Mouse (Mus musculus): ENCODE measurements around the gene Lima1. TPM values are rescaled to one million over a fixed set of nuclear protein-coding genes. Genes with fewer than 3 reads are reported as not detected.

Gene Lima1
- total RNA-seq, 2 experiments from 2014 or later = 11.0 to 12.1 TPM

DNA sequence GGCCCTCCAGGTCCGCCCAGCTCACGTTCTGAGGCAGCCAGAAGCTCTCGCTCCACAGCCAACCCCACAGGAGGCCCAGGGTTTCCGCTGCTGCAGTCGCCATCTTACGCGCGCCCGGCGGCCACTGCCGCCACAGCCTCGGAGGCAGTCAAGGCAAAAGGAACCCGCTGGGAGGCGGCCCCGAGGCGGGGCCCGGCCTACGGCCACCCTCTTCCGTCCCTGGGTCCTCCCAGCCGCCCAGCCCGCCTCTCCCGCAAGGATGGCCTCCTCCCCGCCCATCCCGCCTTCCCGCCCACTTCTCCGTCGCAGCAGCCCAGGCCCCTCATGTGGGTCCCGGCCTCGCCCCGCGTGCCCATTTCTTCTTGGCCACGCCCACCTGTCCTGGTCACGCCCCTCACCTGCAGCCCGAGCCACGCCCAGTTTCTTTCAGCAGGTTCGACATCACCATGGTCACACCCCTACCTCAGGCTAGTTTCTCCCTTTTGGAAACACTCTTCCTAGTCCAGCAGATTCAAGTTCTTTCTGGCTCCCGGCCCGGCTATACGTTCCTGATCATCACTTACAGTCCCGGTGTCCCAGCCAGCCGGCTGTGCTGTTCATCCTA is 102.9 kb downstream of the Lima1 start:
- peak; percentile 59 for TF ChIP-seq CTCF (conservative IDR thresholded peaks at IDR 0.05)
- peak; percentile 82 to 83 for DNase-seq (ENCODE audit: low spot score in 2 of 2)
- H3K4me3 ChIP-seq = peak overlapping the region; percentile 92
- peak overlapping the region; percentile 93 for H3K27ac ChIP-seq

DNA sequence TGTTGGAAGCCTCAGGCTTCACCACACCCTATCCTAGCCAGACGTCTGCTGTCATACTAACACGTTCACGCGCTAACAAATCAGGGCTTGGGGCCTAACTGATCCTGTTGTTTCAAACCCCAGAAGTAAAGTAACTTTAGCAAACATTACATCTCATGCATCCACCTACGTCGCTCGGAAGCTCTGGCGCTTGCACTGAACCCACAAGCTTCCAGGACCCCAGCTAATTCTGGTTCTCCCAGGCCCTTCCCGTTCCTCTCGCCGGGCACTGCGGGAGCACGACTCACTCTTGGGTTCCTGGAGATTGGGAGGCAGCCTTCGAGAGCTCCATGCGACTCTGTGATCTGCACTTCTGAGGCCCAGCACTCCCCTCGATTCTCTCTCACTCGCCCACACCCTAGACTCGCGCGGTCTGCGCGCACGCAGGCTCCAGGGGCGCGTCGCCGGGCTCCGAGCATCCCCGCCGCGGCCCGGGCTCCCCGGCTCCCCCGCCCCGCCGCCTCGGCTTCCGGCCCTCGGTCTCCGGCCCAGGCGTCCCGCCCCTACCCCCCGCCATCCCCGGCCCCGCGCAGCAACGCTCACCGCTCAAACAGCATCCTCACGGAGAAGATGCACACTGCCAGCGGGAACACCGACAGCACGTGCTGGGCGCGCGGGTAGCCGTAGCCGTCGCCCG is 103.5 kb downstream of the Lima1 start:
- Histone ChIP-seq H3K27ac (peak overlapping the region; percentile 93), H3K4me3 (peak overlapping the region; percentile 92)
- DNase-seq (ENCODE audit: low spot score in 2 of 2) = peak; percentile 26 to 41
- no peak for TF ChIP-seq CTCF (conservative IDR thresholded peaks at IDR 0.05)

DNA sequence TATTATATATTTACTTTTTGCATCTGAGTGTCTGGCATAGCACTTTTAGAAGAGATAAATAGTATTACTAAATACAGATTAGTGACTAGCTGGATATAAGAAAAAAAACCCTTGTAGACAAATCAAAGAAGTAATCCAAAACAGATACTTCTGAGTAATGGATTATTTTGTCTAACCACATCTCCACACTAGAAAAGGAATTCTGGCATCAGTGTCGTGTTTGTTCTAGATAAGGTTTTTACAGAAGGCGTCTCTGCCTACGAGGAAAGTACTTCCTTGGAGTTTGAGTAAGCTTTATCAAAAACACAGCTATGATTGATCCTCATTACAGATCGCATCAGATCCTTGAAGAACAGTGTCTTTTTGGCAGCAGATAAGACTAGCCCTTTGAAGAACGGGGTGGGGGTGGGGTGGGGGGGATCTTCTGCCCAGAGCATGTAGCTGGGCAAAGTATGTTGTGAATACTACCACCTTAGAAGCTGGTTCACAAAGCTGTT is 104.2 kb downstream of the Lima1 start:
- peak overlapping the region; percentile 93 for H3K27ac ChIP-seq
- no peak for TF ChIP-seq CTCF (conservative IDR thresholded peaks at IDR 0.05)
- DNase-seq (ENCODE audit: low spot score in 2 of 2) = no peak
- H3K4me3 ChIP-seq = peak overlapping the region; percentile 92

DNA sequence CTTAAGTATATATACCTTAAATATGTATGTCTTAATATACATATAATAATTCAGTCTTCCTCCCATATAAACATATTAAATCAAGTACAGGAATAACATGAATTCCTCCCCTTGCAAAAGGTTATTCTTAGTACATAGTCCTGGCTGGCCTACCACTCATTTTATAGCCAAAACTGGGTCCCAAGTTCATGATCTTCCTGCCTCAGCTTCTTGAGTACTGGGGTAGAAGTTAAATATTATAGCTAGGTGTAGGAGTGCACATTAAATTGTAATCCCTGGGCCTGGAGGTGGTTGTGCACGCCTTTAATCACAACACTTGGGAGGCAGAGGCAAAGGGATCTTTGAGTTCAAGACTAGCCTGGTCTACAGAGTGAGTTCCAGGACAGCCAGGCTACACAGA is 106.5 kb downstream of the Lima1 start:
- no peak for DNase-seq (ENCODE audit: low spot score in 2 of 2)
- TF ChIP-seq CTCF (conservative IDR thresholded peaks at IDR 0.05) = no peak
- Histone ChIP-seq H3K27ac (no peak overlapping the region), H3K4me3 (no peak overlapping the region)

DNA sequence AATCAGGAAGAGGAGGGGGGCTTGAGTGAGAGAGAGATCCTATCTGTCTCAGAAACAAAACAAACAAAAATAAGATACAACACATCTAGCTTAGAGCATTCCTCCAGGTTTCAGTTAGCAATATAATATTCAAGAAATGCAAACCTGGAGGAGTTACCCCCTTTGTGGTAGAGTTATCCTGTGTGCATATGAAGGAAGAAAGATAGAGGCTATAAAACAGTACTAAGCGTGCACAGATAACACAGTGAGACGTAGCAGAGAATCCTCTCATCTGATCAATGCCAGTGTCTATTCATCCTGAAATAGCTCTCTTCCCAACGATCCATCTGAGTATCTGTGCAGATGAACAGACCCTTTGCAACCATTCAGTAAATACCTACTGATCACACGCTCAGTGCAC is 107.8 kb downstream of the Lima1 start:
- H3K4me3 ChIP-seq = no peak overlapping the region
- TF ChIP-seq CTCF (conservative IDR thresholded peaks at IDR 0.05) = no peak
- DNase-seq (ENCODE audit: low spot score in 2 of 2) = no peak
- H3K27ac ChIP-seq = no peak overlapping the region

DNA sequence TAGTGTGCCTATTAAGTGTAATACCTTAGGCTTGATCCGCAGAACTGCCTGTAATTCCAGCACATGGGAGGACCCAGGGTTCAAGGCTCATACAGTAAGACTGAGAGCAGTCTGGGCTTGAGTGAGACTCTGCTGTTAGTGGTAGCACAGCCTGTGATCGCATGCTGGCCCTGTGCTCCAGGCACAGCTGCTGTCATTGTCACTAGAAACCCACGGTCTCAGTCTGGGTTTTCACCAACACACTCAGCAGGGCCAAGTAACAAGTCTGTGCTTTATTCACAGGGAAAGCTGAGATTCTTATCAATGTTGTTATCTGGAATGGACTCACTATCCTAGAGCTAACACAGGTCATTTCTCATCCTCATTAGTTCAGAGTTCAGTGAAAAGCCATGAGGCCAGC is 121.1 kb downstream of the Lima1 start:
- no peak for TF ChIP-seq CTCF (conservative IDR thresholded peaks at IDR 0.05)
- peak; percentile 8 to 36 for DNase-seq (ENCODE audit: low spot score in 2 of 2)
- no peak overlapping the region for H3K4me3 ChIP-seq
- H3K27ac ChIP-seq = peak overlapping the region; percentile 7; the same call in 1 of the 2 replicates

DNA sequence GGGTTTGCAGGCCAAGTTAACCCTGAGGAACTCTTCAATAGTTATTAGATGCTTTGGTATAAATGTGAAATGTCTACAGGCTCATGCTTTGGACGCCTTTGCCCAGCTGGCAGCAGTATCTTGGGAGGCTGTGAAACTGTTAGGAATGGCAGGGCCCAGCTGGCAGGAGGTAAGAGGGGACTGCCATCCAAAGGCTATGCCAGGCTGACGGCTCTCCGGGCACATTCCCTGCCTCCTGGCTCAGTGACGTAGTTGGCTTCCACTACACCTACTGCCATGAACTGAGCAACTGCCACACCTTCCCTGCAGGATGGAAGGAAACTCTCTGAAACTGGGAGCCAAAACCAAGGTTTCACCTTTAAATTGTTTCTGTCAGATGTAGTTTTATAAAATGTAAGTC is 135.0 kb downstream of the Lima1 start:
- TF ChIP-seq CTCF (conservative IDR thresholded peaks at IDR 0.05) = no peak

DNA sequence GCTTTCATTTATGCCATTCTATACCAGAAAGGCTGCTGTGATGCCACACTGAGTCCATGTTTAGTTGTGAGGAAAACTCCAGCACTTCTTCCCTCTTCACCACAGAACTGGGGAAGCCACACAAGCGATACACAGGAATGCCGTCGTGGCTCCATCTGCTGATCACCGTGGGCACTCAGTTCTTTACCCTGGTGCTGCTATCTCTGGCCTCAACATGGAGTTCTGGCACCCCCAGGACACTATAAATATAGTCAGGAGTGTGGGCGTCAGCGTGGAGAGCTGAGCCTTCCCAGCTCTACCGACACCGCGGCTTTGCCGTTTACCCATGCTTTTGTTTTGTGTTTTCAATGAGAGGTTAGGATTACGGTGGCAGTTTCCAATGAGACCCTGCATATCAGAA is 138.6 kb downstream of the Lima1 start:
- no peak for DNase-seq (ENCODE audit: low spot score in 2 of 2)
- no peak for TF ChIP-seq CTCF (conservative IDR thresholded peaks at IDR 0.05)
- Histone ChIP-seq H3K27ac (no peak overlapping the region), H3K4me3 (no peak overlapping the region)

More for the DNA sequence above, 135.0 kb downstream of the Lima1 start:
- no peak overlapping the region for H3K4me3 ChIP-seq
- H3K27ac ChIP-seq = no peak overlapping the region
- DNase-seq (ENCODE audit: low spot score in 2 of 2) = no peak

DNA sequence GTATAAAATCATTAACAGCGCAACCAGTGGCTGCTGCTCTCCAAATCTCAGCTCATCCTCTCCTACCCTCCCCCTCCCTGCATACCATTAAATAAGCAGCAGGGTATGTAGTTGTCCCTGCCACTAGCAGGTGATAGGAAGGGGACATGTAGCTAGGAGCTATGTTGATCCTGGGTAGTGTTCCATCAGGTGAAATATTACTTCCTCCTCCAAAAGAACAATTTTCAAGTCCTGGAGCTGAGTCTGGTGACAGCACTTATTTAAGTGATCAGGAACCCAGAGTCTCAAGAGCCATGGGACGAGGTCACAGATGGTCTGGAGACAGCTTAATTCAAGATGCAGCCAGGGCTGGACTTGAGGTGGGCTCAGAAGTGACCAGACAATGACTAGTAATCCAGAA is 139.6 kb downstream of the Lima1 start:
- peak; percentile 100 for DNase-seq (ENCODE audit: low spot score in 2 of 2)

DNA sequence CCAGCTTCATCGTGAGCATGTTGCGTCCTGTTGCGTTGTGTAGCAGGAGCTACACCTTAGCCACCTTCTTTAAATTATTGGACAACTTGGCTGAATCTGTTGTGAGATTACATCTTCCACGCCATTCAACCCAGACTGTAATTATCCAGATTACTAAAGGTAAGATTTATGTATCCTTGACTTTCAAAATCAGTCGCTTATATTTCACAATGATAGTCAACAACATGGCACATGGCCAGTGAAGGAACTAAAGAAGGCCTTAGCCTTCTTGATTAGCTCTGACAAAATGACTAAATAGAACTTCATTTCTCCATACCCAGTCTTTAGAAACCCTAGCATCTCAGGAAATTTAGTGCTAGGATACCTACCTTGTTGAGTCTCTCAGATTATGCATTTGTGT is 142.1 kb downstream of the Lima1 start:
- no peak for TF ChIP-seq CTCF (conservative IDR thresholded peaks at IDR 0.05)
- no peak for DNase-seq (ENCODE audit: low spot score in 2 of 2)
- Histone ChIP-seq H3K4me3 (no peak overlapping the region), H3K27ac (no peak overlapping the region)

More for the DNA sequence above, 139.6 kb downstream of the Lima1 start:
- no peak for TF ChIP-seq CTCF (conservative IDR thresholded peaks at IDR 0.05)
- H3K27ac ChIP-seq = peak overlapping the region; percentile 0
- H3K4me3 ChIP-seq = no peak overlapping the region

DNA sequence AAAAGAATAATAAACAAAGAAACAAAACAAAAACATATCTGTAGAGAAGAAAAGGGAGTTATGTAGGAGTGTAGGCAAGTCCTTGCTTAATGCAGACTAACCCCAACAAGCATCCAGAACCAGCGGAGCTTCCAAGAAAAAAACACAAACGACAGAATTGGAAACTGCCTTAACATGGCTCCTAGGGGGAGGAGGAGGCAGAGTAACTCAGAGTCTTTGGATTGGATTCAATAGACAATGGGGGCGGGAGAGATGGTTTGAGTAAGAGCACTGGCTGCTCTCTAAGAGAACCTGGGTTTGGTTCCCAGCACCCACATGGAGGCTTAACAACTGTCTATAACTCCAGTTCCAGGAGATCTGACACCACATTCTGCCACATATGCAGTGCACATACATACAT is 143.6 kb downstream of the Lima1 start:
- DNase-seq (ENCODE audit: low spot score in 2 of 2) = no peak
- Histone ChIP-seq H3K4me3 (no peak overlapping the region), H3K27ac (no peak overlapping the region)
- no peak for TF ChIP-seq CTCF (conservative IDR thresholded peaks at IDR 0.05)

DNA sequence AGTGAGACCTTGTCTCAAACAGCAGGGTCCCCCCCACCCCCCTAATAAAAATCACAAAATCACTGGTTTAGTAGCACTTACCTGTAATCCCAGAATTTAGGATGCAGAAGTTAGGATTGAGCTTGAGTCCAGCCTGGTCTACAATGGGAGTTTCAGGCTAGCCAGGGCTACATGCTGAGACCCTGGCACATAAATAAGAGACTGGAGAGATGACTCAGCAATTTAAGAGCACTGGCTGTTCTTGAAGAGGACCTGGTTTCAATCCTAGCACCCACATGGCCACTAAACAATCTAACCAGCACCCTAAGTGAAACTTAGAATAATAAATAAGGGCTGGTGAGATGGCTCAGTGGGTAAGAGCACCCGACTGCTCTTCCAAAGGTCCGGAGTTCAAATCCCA is 144.1 kb downstream of the Lima1 start:
- TF ChIP-seq CTCF (conservative IDR thresholded peaks at IDR 0.05) = no peak
- DNase-seq (ENCODE audit: low spot score in 2 of 2) = no peak
- no peak overlapping the region for H3K27ac ChIP-seq
- H3K4me3 ChIP-seq = no peak overlapping the region

DNA sequence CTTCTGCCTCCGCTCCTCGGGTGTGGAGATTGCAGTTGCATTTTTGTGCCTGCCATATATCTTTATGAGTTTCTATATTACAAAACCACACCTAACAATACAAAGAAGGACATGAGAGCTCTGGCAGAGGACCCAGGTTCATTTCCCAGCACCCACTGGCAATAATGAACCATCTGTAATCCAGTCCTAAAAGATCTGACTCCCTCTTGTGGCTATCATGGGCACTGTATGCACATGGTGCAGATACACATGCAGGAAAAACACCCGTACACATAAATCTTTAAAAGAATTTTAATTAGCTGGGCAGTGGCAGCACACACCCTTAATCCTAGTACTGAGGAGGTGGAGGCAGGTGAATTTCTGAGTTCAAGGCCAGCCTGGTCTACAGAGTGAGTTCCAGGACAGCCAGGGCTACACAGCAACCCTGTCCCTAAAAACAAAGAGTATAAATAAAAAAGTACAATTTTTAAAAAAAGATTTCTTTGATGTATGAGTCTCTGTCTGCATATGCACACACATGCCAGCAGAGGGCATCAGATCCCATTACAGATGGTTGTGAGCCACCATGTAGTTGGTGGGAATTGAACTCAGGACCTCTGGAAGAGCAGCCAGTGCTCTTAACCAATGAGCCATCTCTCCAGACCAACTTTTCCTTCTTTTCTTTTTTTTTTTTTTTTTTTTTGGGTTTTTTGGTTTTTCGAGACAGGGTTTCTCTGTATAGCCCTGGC is 146.0 kb downstream of the Lima1 start:
- no peak for DNase-seq (ENCODE audit: low spot score in 2 of 2)
- TF ChIP-seq CTCF (conservative IDR thresholded peaks at IDR 0.05) = no peak
- H3K4me3 ChIP-seq = no peak overlapping the region

More for the DNA sequence above, 146.0 kb downstream of the Lima1 start:
- H3K27ac ChIP-seq = no peak overlapping the region

Other genes with a start within 250 kb of the Lima1 start
- 1 to 10 TPM; 5.0 to 5.2 TPM for gene Racgap1, start 223.8 kb downstream of the Lima1 start, total RNA-seq (2021)
- gene Asic1, start 205.1 kb downstream of the Lima1 start, total RNA-seq (2021) = 10 to 100 TPM; 33.9 to 37.3 TPM
- 100 to 1,000 TPM; 118 to 123 TPM for gene Smarcd1, start 173.3 kb downstream of the Lima1 start, total RNA-seq (2021)
- gene Gm17349, start 170.0 kb downstream of the Lima1 start, total RNA-seq (2021) = 1 to 10 TPM; 3.9 to 7.1 TPM
- 100 to 1,000 TPM; 142 to 148 TPM for gene Gpd1, start 157.9 kb downstream of the Lima1 start, total RNA-seq (2021)
- 100 to 1,000 TPM; 113 to 125 TPM for gene Cox14, start 149.8 kb downstream of the Lima1 start, total RNA-seq (2021)
- gene Cers5, start 102.6 kb downstream of the Lima1 start, total RNA-seq (2021) = 10 to 100 TPM; 28.4 to 29.9 TPM
- gene Fam186a, start 91.6 kb upstream of the Lima1 start, total RNA-seq (2021) = under 1 TPM in 1 of 2 experiments, not detected in 1; 0.08 TPM
- gene Larp4, start 94.6 kb upstream of the Lima1 start, total RNA-seq (2021) = 10 to 100 TPM; 42.5 to 50.1 TPM
- gene Dip2b, start 163.2 kb upstream of the Lima1 start, total RNA-seq (2021) = 10 to 100 TPM; 47.7 to 51.3 TPM

Measured in layer of hippocampus, adult 2 months (tissue).